Mouse (Mus musculus) forebrain, embryonic 13.5 days (tissue): ENCODE measurements around the gene 1700001P01Rik. TPM values are rescaled to one million over a fixed set of nuclear protein-coding genes. Genes with fewer than 3 reads are reported as not detected.
"Not testable (repeated sequence)": the region's sequence is repeated elsewhere in the genome, so short reads cannot be mapped to it uniquely, and the experiment has no call there.

ENCODE experiments used
- ATAC-seq: fragments of 200-750 bp; cut with Nextera tagmentation; 2 replicates; pipeline ENCODE4 v1.8.0; 2017
- H3K27ac ChIP-seq: fragments of 300-500 bp; sonication (generic); 2 replicates; pipeline ENCODE4 v1.5.1; 2015; ENCODE audit warnings: inconsistent platforms, mild to moderate bottlenecking, moderate library complexity
- H3K27me3 ChIP-seq: fragments of 300-500 bp; sonication (generic); 2 replicates; pipeline ENCODE4 v1.6.1; 2015; ENCODE audit warnings: mild to moderate bottlenecking, inconsistent platforms
- H3K36me3 ChIP-seq: fragments of 300-500 bp; sonication (generic); 2 replicates; pipeline ENCODE4 v1.6.1; 2015; ENCODE audit warnings: mild to moderate bottlenecking, inconsistent platforms; ENCODE audit not compliant: poor library complexity, severe bottlenecking
- H3K4me1 ChIP-seq: fragments of 300-500 bp; sonication (generic); 2 replicates; pipeline ENCODE4 v1.6.1; 2015; ENCODE audit warnings: inconsistent platforms
- H3K4me2 ChIP-seq: fragments of 300-500 bp; sonication (generic); 2 replicates; pipeline ENCODE4 v1.6.1; 2015; ENCODE audit warnings: inconsistent platforms, mild to moderate bottlenecking, moderate library complexity
- H3K4me3 ChIP-seq: fragments of 300-500 bp; sonication (generic); 2 replicates; pipeline ENCODE4 v1.5.1; 2015; ENCODE audit warnings: mild to moderate bottlenecking, inconsistent platforms
- H3K9ac ChIP-seq: fragments of 300-500 bp; sonication (generic); 2 replicates; pipeline ENCODE4 v1.6.1; 2015; ENCODE audit warnings: mild to moderate bottlenecking, inconsistent platforms
- H3K9me3 ChIP-seq: fragments of 300-500 bp; sonication (generic); replicated peaks from 2 replicates; pipeline ENCODE4 v1.6.1; 2016; ENCODE audit warnings: inconsistent platforms
- WGBS: fragments of 180-500 bp; shearing (Covaris S2); methylation state at CpG from one replicate; pipeline ENCODE4 v1.1.7; 2015; 5-methylcytosine and 5-hydroxymethylcytosine counted together
- polyA plus RNA-seq: library from polyadenylated mRNA; unstranded; fragments of >200 nt; fragmentation: Nextera tagmentation; extraction: Ambion mirVana; gene quantifications from 2 replicates; pipeline ENCODE4 v1.2.1, GENCODE M21; 2015

1700001P01Rik gene
- polyA plus RNA-seq, 1 experiment from 2014 or later, result 0.76 TPM

DNA sequence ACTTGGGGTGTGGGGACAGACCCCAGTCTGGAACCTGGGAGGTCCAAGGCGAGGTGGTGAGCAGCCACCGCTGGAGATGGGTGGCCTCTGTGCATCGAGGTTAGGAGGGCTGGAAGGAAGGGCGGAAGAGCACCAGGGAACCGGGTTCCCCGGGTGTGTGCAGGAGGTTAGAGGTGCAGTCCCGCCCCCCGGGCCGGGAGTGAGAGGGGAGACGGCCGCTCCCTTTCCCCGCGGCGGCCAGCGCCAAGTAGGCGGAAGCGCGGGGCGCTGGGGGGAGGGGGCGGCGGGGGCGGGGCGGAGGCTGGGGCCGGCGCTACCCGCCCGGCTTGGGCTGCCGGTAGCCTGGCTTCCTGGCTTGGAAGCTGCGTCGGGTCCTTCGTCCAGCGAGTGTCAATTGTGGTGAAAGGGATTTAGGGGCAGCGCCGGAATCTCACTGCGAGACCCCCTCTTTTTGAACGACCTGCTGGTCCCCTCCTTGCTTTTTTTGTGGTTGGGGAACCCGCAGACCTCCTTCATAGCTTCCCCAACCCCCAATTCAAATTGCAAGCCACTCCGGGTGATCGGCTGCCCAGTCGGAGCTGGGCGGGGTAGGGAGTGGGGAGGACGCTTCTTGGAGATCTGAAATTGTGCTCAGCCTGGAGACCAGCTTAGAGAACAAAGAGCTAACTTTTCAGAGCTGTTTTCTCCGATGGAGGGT lies 24.4 kb upstream of the 1700001P01Rik start:
- Histone ChIP-seq H3K9me3 (no peaks in the 10 kb centered on the region), H3K9ac (peak overlapping the region; percentile 98), H3K27me3 (no peaks in the 10 kb centered on the region), H3K36me3 (no peaks in the 10 kb centered on the region), H3K4me1 (peaks cover 40% of the 10 kb centered on the region), H3K4me3 (peak overlapping the region; percentile 94), H3K27ac (peak overlapping the region; percentile 97), H3K4me2 (peak overlapping the region; percentile 66)
- ATAC-seq, result peak; percentile 58
- WGBS, result 0% methylated on average over 27 of the region's 43 CpGs

DNA sequence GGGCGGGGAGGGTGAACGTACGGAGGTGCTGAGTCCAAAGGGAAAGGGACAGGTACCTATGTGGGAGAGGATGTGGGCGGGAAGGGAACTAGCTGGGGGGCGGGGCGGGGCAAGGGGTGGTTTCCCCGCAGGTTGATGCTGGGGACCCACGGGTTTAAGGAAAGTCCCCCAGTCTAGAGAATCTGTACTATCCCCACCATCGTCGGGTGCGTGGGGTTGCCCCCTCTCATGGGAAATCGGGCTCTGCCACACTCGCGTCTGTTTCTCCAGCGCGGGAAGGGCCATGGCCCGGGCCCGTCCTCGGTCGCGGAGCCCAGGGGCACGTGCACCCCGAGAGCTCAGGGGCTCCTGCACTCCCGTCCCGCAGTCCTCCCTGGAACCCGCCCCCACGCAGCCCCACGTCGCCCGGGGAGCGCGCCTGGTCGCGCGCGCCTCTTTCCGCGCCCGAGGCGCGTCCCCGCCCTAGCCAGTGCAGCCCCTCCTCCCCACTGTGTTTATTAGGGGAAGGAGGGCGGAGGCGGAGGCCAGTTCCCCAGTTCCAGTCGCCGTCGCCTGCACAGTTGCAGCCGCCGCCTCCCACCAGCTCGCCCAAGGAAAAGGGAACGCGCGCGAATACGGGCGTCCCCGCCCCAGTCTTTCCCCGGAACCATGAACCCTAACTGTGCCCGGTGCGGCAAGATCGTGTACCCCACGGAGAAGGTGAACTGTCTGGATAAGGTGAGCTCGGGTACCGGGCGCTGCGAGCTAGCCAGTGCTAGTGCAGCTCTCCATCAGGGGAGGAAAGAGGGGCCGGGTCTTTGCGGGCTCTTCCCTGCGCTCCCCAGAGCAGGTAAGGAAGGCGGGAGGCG lies 23.7 kb upstream of the 1700001P01Rik start:
- Histone ChIP-seq H3K9me3 (no peaks in the 10 kb centered on the region), H3K4me2 (peak overlapping the region; percentile 66), H3K4me1 (peaks cover 32% of the 10 kb centered on the region), H3K4me3 (peak overlapping the region; percentile 94), H3K9ac (peak overlapping the region; percentile 98), H3K36me3 (no peaks in the 10 kb centered on the region), H3K27ac (peak overlapping the region; percentile 97), H3K27me3 (no peaks in the 10 kb centered on the region)
- ATAC-seq, result peak; percentile 83
- WGBS, result under 1% methylated on average over 70 of the region's 71 CpGs

DNA sequence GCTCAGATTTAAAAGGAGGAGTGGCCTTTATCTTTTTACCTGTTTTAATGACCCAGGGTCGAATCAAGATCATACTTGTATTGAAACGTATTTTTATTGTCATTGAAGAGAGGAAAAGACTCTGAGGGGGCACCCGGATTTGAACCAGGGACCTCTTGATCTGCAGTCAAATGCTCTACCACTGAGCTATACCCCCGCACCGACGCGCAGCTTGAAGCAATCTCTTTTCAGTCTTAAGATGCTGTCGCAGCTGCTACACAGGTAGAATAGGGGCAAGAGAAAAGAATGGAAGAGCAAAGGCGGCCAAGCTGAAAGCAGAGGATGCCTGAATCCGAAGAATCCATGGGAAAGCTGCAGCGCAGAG lies 23.0 kb upstream of the 1700001P01Rik start, which contains the start of gene Lasp1:
Gene Lasp1 (plus strand): TSS at position 219 of the 364 bp plus-strand sequence.
- peak within 1 kb of the TSS; percentile 97 for H3K27ac ChIP-seq
- peak within 1 kb of the TSS; percentile 98 for H3K9ac ChIP-seq
- peak; percentile 61 for ATAC-seq
- WGBS, result under 1% methylated on average over 11 of the region's 11 CpGs
- peak within 1 kb of the TSS; percentile 66 for H3K4me2 ChIP-seq
- H3K4me1 ChIP-seq, result peaks cover 26% of the 10 kb centered on the region
- H3K27me3 ChIP-seq, result no peaks in the 10 kb centered on the region
- no peaks in the 10 kb centered on the region for H3K9me3 ChIP-seq
- H3K4me3 ChIP-seq, result peak within 1 kb of the TSS; percentile 94
- no peaks in the 10 kb centered on the region for H3K36me3 ChIP-seq

DNA sequence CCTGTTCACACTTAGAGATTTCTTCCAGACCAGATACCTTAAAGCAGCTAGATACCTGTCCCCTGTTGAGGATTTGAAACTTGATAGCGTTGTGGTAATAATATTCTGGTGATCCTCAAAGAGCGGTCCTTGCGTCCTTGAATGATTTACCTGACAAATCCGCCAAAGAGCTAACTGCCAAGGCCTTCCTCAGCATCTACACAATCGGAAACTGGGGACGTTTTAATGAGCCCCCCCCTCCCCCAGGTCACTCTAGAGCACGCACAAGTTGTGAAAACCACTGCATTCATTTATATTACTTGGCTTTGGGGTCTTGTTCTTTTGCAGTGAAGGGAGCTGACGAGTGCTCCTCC lies 22.3 kb upstream of the 1700001P01Rik start:
- H3K4me3 ChIP-seq, result 0 out of 2 replicates have a peak overlapping the region, but pooled peaks have one; percentile 3
- H3K9ac ChIP-seq, result no peak overlapping the region
- H3K27ac ChIP-seq, result no peak overlapping the region
- H3K36me3 ChIP-seq, result no peaks in the 10 kb centered on the region
- no peak for ATAC-seq
- no peaks in the 10 kb centered on the region for H3K27me3 ChIP-seq
- WGBS, result 34% methylated on average over 8 of the region's 8 CpGs
- peaks cover 4% of the 10 kb centered on the region for H3K9me3 ChIP-seq
- peak overlapping the region; percentile 66 for H3K4me2 ChIP-seq
- H3K4me1 ChIP-seq, result peaks cover 24% of the 10 kb centered on the region

DNA sequence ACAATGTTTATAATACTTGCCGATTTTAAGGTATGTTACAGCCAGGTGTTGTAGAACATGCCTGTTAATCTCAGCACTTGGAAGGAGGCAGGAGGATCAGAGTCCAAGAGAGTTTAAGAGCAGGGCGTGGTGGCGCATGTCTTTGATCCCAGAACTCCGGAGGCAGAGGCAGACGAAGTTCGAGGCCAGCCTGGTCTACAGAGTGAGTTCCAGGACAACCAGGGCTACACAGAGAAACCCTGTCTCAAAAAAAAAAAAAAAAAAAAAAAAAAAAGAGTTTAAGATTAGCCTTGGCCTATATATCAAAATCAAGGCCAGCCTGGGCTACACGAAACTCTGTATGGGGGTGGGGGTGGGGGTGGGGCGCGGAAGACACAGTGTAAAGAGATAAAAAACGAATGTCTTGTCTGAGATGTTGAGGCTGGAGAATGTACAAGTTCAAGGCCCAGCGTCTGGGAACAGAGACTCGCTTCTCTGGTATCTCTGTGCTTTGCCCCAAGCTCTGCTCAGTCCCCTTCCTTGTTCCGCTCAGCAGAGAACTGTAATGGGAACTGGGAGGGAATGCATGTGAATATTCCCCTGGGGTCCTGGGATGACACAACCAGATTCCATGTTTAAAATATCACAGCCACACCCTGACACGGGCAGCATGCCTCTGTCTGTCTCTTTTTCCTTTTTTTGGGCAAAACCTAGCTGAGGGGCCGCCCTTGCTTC lies 21.8 kb upstream of the 1700001P01Rik start:
- Histone ChIP-seq H3K36me3 (no peaks in the 10 kb centered on the region), H3K4me3 (no peak overlapping the region), H3K27me3 (no peaks in the 10 kb centered on the region), H3K4me2 (no peak overlapping the region), H3K9ac (no peak overlapping the region), H3K27ac (no peak overlapping the region), H3K4me1 (peaks cover 24% of the 10 kb centered on the region), H3K9me3 (peaks cover 4% of the 10 kb centered on the region)
- 66% methylated on average over 15 of the region's 15 CpGs for WGBS
- ATAC-seq, result no peak

DNA sequence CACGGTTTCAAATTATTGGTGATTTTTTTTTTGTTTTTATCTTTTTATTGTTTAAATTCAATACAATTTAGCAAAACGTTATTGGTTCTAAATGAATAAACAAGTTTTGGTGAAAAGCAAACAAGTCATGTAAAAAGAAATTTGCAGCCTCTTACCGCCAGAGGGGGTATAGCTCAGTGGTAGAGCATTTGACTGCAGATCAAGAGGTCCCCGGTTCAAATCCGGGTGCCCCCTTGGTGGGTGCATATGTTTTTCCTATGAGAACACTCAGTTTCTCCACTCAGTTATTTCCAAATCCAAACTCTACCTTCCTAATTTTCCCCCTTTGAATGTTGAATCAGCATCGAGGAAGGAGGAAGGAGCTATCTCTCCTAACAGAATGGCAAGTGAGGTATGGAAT lies 21.2 kb upstream of the 1700001P01Rik start:
- Histone ChIP-seq H3K9ac (no peak overlapping the region), H3K4me3 (no peak overlapping the region), H3K36me3 (no peaks in the 10 kb centered on the region), H3K4me2 (no peak overlapping the region; the same call in 1 of the 2 replicates), H3K27ac (no peak overlapping the region), H3K4me1 (peaks cover 17% of the 10 kb centered on the region), H3K9me3 (peaks cover 4% of the 10 kb centered on the region), H3K27me3 (no peaks in the 10 kb centered on the region)
- no peak for ATAC-seq
- WGBS, result 3% methylated on average over 6 of the region's 6 CpGs

DNA sequence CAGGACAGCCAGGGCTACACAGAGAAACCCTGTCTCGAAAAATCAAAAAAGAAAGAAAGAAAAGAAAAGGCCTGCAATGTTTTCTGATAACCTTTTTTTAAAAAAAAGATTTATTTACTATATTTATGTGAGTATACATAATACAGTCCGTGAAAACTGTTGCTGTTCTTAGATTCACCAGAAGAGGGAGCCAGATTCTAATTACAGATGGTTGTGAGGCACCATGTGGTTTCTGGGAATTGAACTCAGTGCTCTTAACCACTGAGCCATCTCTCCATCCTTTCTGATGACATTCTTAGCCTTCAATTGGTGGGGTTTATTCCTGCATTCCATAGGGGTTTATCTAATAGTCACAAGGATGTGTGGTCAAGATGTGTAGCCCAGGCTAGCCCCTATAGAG lies 17.4 kb upstream of the 1700001P01Rik start:
- no peak overlapping the region for H3K4me3 ChIP-seq
- peaks cover 1% of the 10 kb centered on the region; the same call in 1 of the 2 replicates for H3K4me1 ChIP-seq
- H3K27ac ChIP-seq, result no peak overlapping the region
- H3K36me3 ChIP-seq, result no peaks in the 10 kb centered on the region
- H3K9me3 ChIP-seq, result peaks cover 4% of the 10 kb centered on the region
- H3K27me3 ChIP-seq, result no peaks in the 10 kb centered on the region
- no peak overlapping the region for H3K9ac ChIP-seq
- 12% methylated on average over 2 of the region's 2 CpGs for WGBS
- ATAC-seq, result no peak
- no peak overlapping the region for H3K4me2 ChIP-seq

DNA sequence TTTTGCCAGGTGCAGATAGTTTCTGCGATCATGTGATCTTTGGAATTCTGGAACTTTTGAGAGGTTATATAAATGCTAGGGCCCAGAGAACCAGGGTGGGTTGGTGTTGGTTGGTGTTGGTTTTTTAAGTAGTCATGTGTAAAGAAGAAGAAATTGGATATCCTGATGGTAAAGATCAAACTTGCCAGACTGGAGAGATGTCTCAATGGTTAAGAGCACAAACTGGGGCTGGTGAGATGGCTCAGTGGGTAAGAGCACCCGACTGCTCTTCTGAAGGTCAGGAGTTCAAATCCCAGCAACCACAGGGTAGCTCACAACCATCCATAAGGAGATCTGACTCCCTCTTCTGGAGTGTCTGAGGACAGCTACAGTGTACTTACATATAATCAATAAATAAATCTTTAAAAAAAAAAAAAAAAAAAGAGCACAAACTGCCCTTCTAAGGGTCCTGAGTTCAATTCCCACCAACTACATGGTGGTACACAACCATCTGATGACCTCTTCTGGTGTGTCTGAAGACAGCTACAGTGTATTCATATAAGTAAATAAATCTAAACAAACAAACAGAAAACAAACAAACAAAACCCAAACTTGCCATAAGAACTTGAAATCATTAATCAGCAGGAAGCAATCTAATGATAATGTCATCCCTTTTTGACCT lies 15.2 kb upstream of the 1700001P01Rik start:
- not testable (repeated sequence) for H3K9ac ChIP-seq, H3K4me2 ChIP-seq, H3K4me1 ChIP-seq, H3K27ac ChIP-seq, H3K4me3 ChIP-seq, ATAC-seq, H3K36me3 ChIP-seq, H3K9me3 ChIP-seq, H3K27me3 ChIP-seq
- WGBS, result 73% methylated on average over 2 of the region's 2 CpGs

DNA sequence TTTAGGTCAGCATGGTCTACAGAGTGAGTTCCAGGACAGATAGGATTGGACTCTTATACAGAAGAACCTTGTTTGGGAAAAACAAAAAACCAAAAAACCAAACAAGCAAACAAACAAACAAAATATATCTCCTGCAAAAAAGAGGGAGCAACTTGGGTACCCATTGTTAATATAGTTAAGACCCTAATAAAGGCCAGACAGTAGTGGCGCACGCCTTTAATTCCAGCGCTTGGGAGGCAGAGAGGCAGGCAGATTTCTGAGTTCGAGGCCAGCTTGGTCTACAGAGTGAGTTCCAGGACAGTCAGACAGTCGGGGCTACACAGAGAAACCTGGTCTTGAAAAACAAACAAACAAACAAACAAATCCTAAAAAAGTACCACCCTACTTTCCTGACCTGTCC lies 14.0 kb upstream of the 1700001P01Rik start:
- Histone ChIP-seq H3K4me1 (no peaks in the 10 kb centered on the region), H3K36me3 (no peaks in the 10 kb centered on the region), H3K9me3 (peaks cover 4% of the 10 kb centered on the region), H3K9ac (no peak overlapping the region), H3K4me2 (no peak overlapping the region), H3K27me3 (no peaks in the 10 kb centered on the region), H3K27ac (no peak overlapping the region), H3K4me3 (no peak overlapping the region)
- ATAC-seq, result no peak
- 84% methylated on average over 5 of the region's 5 CpGs for WGBS

DNA sequence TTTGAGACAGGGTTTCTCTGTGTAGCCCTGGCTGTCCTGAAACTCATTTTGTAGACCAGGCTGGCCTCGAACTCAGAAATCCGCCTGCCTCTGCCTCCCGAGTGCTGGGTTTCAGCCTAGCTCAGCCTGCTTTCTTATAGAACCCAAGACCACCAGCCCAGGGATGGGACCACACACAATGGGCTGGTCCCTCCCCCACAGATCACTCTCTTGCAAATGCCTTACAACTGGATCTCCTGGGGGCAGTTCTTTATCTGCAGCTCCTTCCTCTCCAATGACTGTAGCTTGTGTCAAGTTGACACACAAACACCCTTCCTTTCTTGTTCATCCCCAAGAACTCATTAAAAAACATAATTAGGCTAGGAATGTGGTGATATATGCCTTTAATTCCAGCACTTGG lies 12.2 kb upstream of the 1700001P01Rik start:
- ATAC-seq, result no peak
- no peaks in the 10 kb centered on the region for H3K9me3 ChIP-seq
- no peak overlapping the region for H3K4me2 ChIP-seq
- H3K4me3 ChIP-seq, result no peak overlapping the region
- H3K4me1 ChIP-seq, result peaks cover 5% of the 10 kb centered on the region
- no peak overlapping the region for H3K9ac ChIP-seq
- WGBS, result 93% methylated on average over 3 of the region's 3 CpGs
- no peaks in the 10 kb centered on the region for H3K36me3 ChIP-seq
- H3K27me3 ChIP-seq, result no peaks in the 10 kb centered on the region
- no peak overlapping the region for H3K27ac ChIP-seq

DNA sequence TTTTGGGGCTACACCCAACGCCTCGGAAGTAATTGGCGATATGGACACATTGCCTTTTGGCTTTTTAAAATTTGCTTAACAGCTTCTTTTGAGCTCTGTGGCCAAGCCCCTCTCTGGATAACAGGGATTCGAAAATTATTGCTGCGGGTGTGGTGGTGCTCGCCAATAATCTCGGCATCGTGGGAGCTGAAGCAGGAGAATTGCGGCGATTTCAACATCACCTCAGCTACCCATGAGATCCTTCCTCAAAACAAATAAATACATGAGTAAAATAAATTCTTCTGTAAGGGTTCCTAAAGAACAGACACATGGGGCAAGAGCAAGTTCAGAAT lies 6.8 kb upstream of the 1700001P01Rik start:
- peak overlapping the region; percentile 65 for H3K9ac ChIP-seq
- peak overlapping the region; percentile 90 for H3K4me2 ChIP-seq
- under 1% methylated on average over 10 of the region's 10 CpGs for WGBS
- no peaks in the 10 kb centered on the region for H3K27me3 ChIP-seq
- peaks cover 34% of the 10 kb centered on the region for H3K36me3 ChIP-seq
- H3K27ac ChIP-seq, result peak overlapping the region; percentile 41
- no peaks in the 10 kb centered on the region for H3K9me3 ChIP-seq
- H3K4me3 ChIP-seq, result peak overlapping the region; percentile 96
- no peak; the same call in 1 of the 2 replicates for ATAC-seq
- peaks cover 35% of the 10 kb centered on the region for H3K4me1 ChIP-seq
